Mouse (Mus musculus) kidney, embryonic 15.5 days (tissue): ENCODE measurements around the gene Stard9. TPM values are rescaled to one million over a fixed set of nuclear protein-coding genes. Genes with fewer than 3 reads are reported as not detected.

Experiments used
- ATAC-seq: fragments of 200-750 bp; cut with Nextera tagmentation; replicated peaks from 2 replicates; pipeline ENCODE4 v1.8.0; 2017; ENCODE audit warnings: moderate TSS enrichment; ENCODE audit not compliant: low FRiP score
- H3K27ac ChIP-seq: fragments of 300-500 bp; sonication (generic); 2 replicates; pipeline ENCODE4 v1.5.1; 2015; ENCODE audit warnings: mild to moderate bottlenecking, inconsistent platforms
- H3K27me3 ChIP-seq: fragments of 300-500 bp; sonication (generic); 2 replicates; pipeline ENCODE4 v1.6.1; 2015; ENCODE audit warnings: inconsistent platforms
- H3K36me3 ChIP-seq: fragments of 300-500 bp; sonication (generic); 2 replicates; pipeline ENCODE4 v1.6.1; 2015; ENCODE audit warnings: inconsistent platforms
- H3K4me1 ChIP-seq: fragments of 300-500 bp; sonication (generic); 2 replicates; pipeline ENCODE4 v1.6.1; 2015; ENCODE audit warnings: inconsistent platforms
- H3K4me2 ChIP-seq: fragments of 300-500 bp; sonication (generic); 2 replicates; pipeline ENCODE4 v1.6.1; 2015; ENCODE audit warnings: moderate library complexity, mild to moderate bottlenecking, inconsistent platforms
- H3K4me3 ChIP-seq: fragments of 300-500 bp; sonication (generic); replicated peaks from 2 replicates; pipeline ENCODE4 v1.5.1; 2015; ENCODE audit warnings: mild to moderate bottlenecking, inconsistent platforms
- H3K9ac ChIP-seq: fragments of 300-500 bp; sonication (generic); 2 replicates; pipeline ENCODE4 v1.6.1; 2015; ENCODE audit warnings: mild to moderate bottlenecking, inconsistent platforms
- H3K9me3 ChIP-seq: fragments of 300-500 bp; sonication (generic); replicated peaks from 2 replicates; pipeline ENCODE4 v1.6.1; 2016; ENCODE audit warnings: inconsistent platforms
- WGBS: fragments of 180-500 bp; shearing (Covaris S2); methylation state at CpG from one replicate; pipeline ENCODE4 v1.1.7; 2015; ENCODE audit warnings: mixed read lengths; 5-methylcytosine and 5-hydroxymethylcytosine counted together
- polyA plus RNA-seq: library from polyadenylated mRNA; unstranded; fragments of >200 nt; fragmentation: Nextera tagmentation; extraction: Ambion mirVana; gene quantifications from 2 replicates; pipeline ENCODE4 v1.2.1, GENCODE M21; 2015

Gene Stard9
- polyA plus RNA-seq, 1 experiment from 2014 or later: 5.2 TPM

DNA sequence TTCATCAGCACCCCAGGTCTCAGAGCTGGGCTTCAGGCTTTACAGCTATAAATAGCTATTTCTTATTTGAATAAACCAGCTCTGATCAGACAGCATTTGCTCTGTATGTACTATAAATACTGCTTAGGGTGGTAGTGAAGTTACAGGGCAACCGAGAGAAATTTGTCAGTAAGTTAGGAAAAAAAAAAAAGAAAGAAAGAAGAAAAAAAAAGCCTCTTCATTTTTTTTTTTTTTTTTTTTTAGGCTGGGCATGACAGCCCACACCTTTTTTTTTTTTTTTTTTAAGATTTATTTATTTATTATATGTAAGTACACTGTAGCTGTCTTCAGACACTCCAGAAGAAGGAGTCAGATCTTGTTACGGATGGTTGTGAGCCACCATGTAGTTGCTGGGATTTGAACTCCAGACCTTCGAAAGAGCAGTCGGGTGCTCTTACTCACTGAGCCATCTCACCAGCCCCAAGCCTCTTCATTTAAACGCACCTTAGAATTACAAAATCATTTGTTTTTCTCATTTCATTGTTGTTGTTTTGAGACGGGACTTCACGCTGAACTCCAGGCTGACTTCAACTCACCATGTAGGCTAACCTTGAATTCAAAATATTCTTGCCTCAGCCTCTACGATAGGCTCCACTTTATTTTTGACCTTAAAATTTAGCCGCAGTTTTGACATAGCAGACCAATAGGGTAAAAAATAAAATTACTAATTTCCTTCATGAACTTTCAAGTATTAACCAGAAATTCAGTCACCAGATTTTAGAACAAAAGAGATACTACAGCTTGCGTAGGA, 650 bp upstream of the Stard9 start:
- no peak overlapping the region for H3K9ac ChIP-seq
- ATAC-seq: peak; percentile 47
- H3K4me3 ChIP-seq: peak overlapping the region; percentile 64
- H3K27me3 ChIP-seq: no peaks in the 10 kb centered on the region
- 33% methylated on average over 10 of the region's 10 CpGs for WGBS
- peaks cover 7% of the 10 kb centered on the region; the same call in 1 of the 2 replicates for H3K36me3 ChIP-seq
- H3K27ac ChIP-seq: no peak overlapping the region; the same call in 1 of the 2 replicates
- H3K4me2 ChIP-seq: peak overlapping the region; percentile 80
- H3K9me3 ChIP-seq: no peaks in the 10 kb centered on the region
- H3K4me1 ChIP-seq: peaks cover 13% of the 10 kb centered on the region

DNA sequence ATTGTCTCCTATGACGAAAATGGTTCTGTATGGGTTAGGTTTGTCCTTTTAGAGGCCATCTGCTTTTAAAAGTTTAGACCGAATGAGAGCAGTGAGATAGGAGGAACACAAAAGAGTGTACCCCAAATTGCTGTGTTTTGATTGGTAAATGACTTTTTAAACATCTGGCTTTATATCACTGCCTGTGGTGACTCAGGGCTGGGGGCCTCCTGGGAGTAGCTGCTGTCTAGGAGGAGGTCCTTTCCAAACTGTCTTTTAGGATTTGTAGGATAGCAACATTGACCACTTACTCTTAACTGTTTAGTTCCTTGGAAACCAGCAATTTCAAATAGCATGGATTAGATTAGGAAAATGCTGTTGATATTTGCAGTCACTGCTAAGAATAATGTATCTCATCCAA, 1.3 kb downstream of the Stard9 start:
- Histone ChIP-seq H3K27me3 (no peaks in the 10 kb centered on the region), H3K27ac (no peak overlapping the region), H3K4me1 (peaks cover 13% of the 10 kb centered on the region), H3K4me3 (no peak overlapping the region), H3K4me2 (peak overlapping the region; percentile 80), H3K36me3 (peaks cover 20% of the 10 kb centered on the region), H3K9me3 (no peaks in the 10 kb centered on the region), H3K9ac (no peak overlapping the region)
- no peak for ATAC-seq
- WGBS: 86% methylated on average over 2 of the region's 2 CpGs

DNA sequence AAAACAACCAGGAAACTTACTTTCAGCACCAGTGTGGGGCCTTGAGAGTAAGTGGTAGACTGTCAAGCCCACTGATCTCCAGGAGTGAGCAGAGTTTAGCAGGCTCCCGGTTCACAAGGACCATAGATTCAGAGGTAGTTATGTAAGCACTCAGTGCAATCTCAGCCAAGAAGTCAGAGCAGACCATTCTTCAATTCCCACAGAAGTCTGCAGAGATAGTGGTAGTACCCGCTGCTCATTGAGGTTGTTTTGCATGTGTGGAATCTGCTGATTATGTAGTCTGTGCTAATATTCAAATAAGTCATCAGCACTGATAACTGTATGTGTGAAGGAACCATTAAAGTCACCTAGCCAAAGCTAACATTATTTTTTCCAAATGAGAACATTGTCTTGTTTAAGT, 1.7 kb downstream of the Stard9 start:
- ATAC-seq: no peak
- peaks cover 13% of the 10 kb centered on the region for H3K4me1 ChIP-seq

DNA sequence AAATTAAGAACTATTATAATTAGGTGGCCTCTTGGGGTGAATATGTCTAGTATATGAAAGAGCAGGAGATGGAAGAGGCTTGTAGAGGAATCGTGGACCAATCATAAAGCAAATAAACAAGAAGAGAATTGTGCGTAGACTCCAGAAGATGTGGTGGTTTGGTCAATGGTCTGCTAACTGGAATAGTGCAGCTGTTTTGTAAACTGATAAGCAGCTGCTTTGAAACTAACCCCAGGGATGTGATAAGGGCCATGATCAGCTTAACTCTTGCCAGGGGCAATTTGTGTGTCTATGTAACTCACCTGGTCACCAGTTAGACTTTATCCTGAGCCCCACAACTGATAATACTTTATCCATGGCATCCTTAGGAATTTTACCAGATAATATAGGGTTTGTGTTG, 2.6 kb downstream of the Stard9 start:
- no peaks in the 10 kb centered on the region for H3K9me3 ChIP-seq
- peaks cover 13% of the 10 kb centered on the region for H3K4me1 ChIP-seq
- H3K36me3 ChIP-seq: peaks cover 24% of the 10 kb centered on the region
- H3K9ac ChIP-seq: no peak overlapping the region
- no peak for ATAC-seq
- H3K27ac ChIP-seq: no peak overlapping the region
- no peaks in the 10 kb centered on the region for H3K27me3 ChIP-seq
- no peak overlapping the region for H3K4me3 ChIP-seq
- no peak overlapping the region for H3K4me2 ChIP-seq
- WGBS: 85% methylated on average over 2 of the region's 2 CpGs

More for the DNA sequence above, 1.7 kb downstream of the Stard9 start:
- no peak overlapping the region for H3K9ac ChIP-seq
- H3K9me3 ChIP-seq: no peaks in the 10 kb centered on the region
- H3K27ac ChIP-seq: no peak overlapping the region
- 66% methylated on average over 2 of the region's 2 CpGs for WGBS
- H3K36me3 ChIP-seq: peaks cover 24% of the 10 kb centered on the region
- H3K4me3 ChIP-seq: no peak overlapping the region
- H3K4me2 ChIP-seq: peak overlapping the region; percentile 80; the same call in 1 of the 2 replicates
- H3K27me3 ChIP-seq: no peaks in the 10 kb centered on the region

GRCm38 (mm10) chr2:120631957-120632356, 3.0 kb downstream of the Stard9 start:
- no peak overlapping the region for H3K4me3 ChIP-seq
- H3K4me1 ChIP-seq: peaks cover 13% of the 10 kb centered on the region
- H3K27me3 ChIP-seq: no peaks in the 10 kb centered on the region
- no peak overlapping the region for H3K9ac ChIP-seq
- WGBS: 77% methylated on average over 4 of the region's 4 CpGs
- no peak overlapping the region for H3K4me2 ChIP-seq
- H3K9me3 ChIP-seq: no peaks in the 10 kb centered on the region
- peaks cover 24% of the 10 kb centered on the region for H3K36me3 ChIP-seq
- no peak for ATAC-seq
- peak overlapping the region; percentile 37; the same call in 1 of the 2 replicates for H3K27ac ChIP-seq

GRCm38 (mm10) chr2:120640835-120641234, 11.9 kb downstream of the Stard9 start:
- 90% methylated on average over 8 of the region's 8 CpGs for WGBS

GRCm38 (mm10) chr2:120643836-120644235, 14.9 kb downstream of the Stard9 start:
- H3K4me3 ChIP-seq: no peak overlapping the region
- no peak overlapping the region for H3K4me2 ChIP-seq
- no peak overlapping the region for H3K9ac ChIP-seq
- peaks cover 3% of the 10 kb centered on the region; the same call in 1 of the 2 replicates for H3K36me3 ChIP-seq
- ATAC-seq: no peak
- no peaks in the 10 kb centered on the region for H3K27me3 ChIP-seq
- no peaks in the 10 kb centered on the region for H3K9me3 ChIP-seq
- 75% methylated on average over 7 of the region's 7 CpGs for WGBS
- no peak overlapping the region for H3K27ac ChIP-seq
- no peaks in the 10 kb centered on the region for H3K4me1 ChIP-seq

More at GRCm38 (mm10) chr2:120640835-120641234, 11.9 kb downstream of the Stard9 start:
- Histone ChIP-seq H3K9ac (no peak overlapping the region), H3K27me3 (no peaks in the 10 kb centered on the region), H3K36me3 (peaks cover 3% of the 10 kb centered on the region; the same call in 1 of the 2 replicates), H3K9me3 (no peaks in the 10 kb centered on the region), H3K4me3 (no peak overlapping the region), H3K4me2 (no peak overlapping the region), H3K4me1 (no peaks in the 10 kb centered on the region), H3K27ac (no peak overlapping the region)
- ATAC-seq: no peak

GRCm38 (mm10) chr2:120646777-120647176, 17.9 kb downstream of the Stard9 start:
- no peak for ATAC-seq
- H3K27me3 ChIP-seq: no peaks in the 10 kb centered on the region
- no peak overlapping the region for H3K4me3 ChIP-seq
- no peak overlapping the region for H3K4me2 ChIP-seq
- H3K27ac ChIP-seq: no peak overlapping the region
- H3K4me1 ChIP-seq: no peaks in the 10 kb centered on the region
- no peaks in the 10 kb centered on the region for H3K36me3 ChIP-seq
- H3K9me3 ChIP-seq: no peaks in the 10 kb centered on the region
- 82% methylated on average over 4 of the region's 4 CpGs for WGBS
- no peak overlapping the region for H3K9ac ChIP-seq

GRCm38 (mm10) chr2:120652256-120652924, 23.5 kb downstream of the Stard9 start:
- Histone ChIP-seq H3K9ac (no peak overlapping the region), H3K9me3 (no peaks in the 10 kb centered on the region), H3K4me1 (no peaks in the 10 kb centered on the region), H3K4me2 (no peak overlapping the region), H3K36me3 (no peaks in the 10 kb centered on the region), H3K4me3 (no peak overlapping the region), H3K27ac (peak overlapping the region; percentile 57; the same call in 1 of the 2 replicates), H3K27me3 (no peaks in the 10 kb centered on the region)
- ATAC-seq: no peak
- WGBS: 76% methylated on average over 7 of the region's 7 CpGs

GRCm38 (mm10) chr2:120652925-120653284, 24.0 kb downstream of the Stard9 start:
- 85% methylated on average over 7 of the region's 7 CpGs for WGBS
- H3K36me3 ChIP-seq: no peaks in the 10 kb centered on the region
- H3K4me2 ChIP-seq: no peak overlapping the region
- no peaks in the 10 kb centered on the region for H3K27me3 ChIP-seq
- H3K27ac ChIP-seq: peak overlapping the region; percentile 57; the same call in 1 of the 2 replicates
- no peaks in the 10 kb centered on the region for H3K4me1 ChIP-seq
- H3K9ac ChIP-seq: no peak overlapping the region
- no peak overlapping the region for H3K4me3 ChIP-seq
- H3K9me3 ChIP-seq: no peaks in the 10 kb centered on the region
- ATAC-seq: no peak

- no peak overlapping the region for H3K4me3 ChIP-seq
- no peak overlapping the region for H3K4me2 ChIP-seq
- H3K9ac ChIP-seq: no peak overlapping the region
- 83% methylated on average over 2 of the region's 2 CpGs for WGBS
- no peaks in the 10 kb centered on the region for H3K4me1 ChIP-seq
- no peak for ATAC-seq
- H3K36me3 ChIP-seq: no peaks in the 10 kb centered on the region
- no peaks in the 10 kb centered on the region for H3K9me3 ChIP-seq
- H3K27ac ChIP-seq: no peak overlapping the region
- H3K27me3 ChIP-seq: no peaks in the 10 kb centered on the region
Observed at GRCm38 (mm10) chr2:120654693-120655092, 25.8 kb downstream of the Stard9 start.

DNA sequence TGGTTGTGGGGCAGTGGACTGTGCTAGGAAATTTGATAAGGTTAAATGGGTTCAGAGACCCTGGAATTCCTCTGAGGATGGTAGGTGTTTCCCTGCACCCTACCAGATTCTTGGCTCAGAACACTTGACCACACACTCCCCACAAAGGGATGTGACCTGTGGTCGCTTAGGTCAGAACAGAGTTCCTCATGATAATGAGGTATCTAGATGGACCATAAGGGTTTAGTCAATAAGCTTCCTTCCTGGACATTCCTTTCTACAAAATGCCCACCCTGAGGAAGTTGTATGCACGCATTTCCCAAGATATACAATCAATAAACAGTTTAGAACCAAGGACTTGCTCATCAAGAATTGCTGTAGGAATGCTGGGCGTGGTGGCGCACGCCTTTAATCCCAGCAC, 27.0 kb downstream of the Stard9 start:
- H3K9me3 ChIP-seq: no peaks in the 10 kb centered on the region
- ATAC-seq: no peak
- no peak overlapping the region for H3K27ac ChIP-seq
- H3K4me1 ChIP-seq: no peaks in the 10 kb centered on the region
- H3K27me3 ChIP-seq: no peaks in the 10 kb centered on the region
- H3K4me3 ChIP-seq: no peak overlapping the region
- H3K4me2 ChIP-seq: no peak overlapping the region
- no peak overlapping the region for H3K9ac ChIP-seq
- H3K36me3 ChIP-seq: no peaks in the 10 kb centered on the region
- 89% methylated on average over 5 of the region's 5 CpGs for WGBS
